Mouse (Mus musculus): ENCODE data around the gene Gm26620. TPM values are rescaled to one million over a fixed set of nuclear protein-coding genes. Genes with fewer than 3 reads are reported as not detected.

The Gm26620 gene
- polyA plus RNA-seq, 1 experiment: 0.12 TPM

- no peak overlapping the region for H3K4me3 ChIP-seq (ENCODE audit: insufficient read depth, poor library complexity, severe bottlenecking)
- no peaks in the 10 kb centered on the region for H3K79me3 ChIP-seq (ENCODE audit: low read depth)
- no peaks in the 10 kb centered on the region for H3K79me2 ChIP-seq (ENCODE audit: control insufficient read depth, insufficient read depth)
- H3K27me3 ChIP-seq (ENCODE audit: control insufficient read depth, insufficient read depth, insufficient read length): no peaks in the 10 kb centered on the region
- H3K36me3 ChIP-seq (ENCODE audit: control insufficient read depth, insufficient read depth): no peaks in the 10 kb centered on the region
- no peak overlapping the region for H3ac ChIP-seq (ENCODE audit: control insufficient read depth, insufficient read length, low read depth)
- no peak for TF ChIP-seq CTCF (IDR thresholded peaks at IDR 0.05; ENCODE audit: control insufficient read depth, insufficient read depth, insufficient read length)
- no peak for TF ChIP-seq FOSL1 (IDR thresholded peaks at IDR 0.05; ENCODE audit: insufficient read depth, low read length, poor library complexity, severe bottlenecking)
- TF ChIP-seq CEBPB (IDR thresholded peaks at IDR 0.05; ENCODE audit: low read depth): no peak
- TF ChIP-seq MYOD1 (IDR thresholded peaks at IDR 0.05; ENCODE audit: control insufficient read depth, insufficient read length, low read depth): no peak
- no peak for TF ChIP-seq MAX (IDR thresholded peaks at IDR 0.05)
- TF ChIP-seq MYOG (IDR thresholded peaks at IDR 0.05; ENCODE audit: control insufficient read depth, extremely low read depth, insufficient read length): no peak
- TF ChIP-seq USF1 (IDR thresholded peaks at IDR 0.05; ENCODE audit: low read depth): no peak
Measured at GRCm38 (mm10) chr1:170932043-170932442, 47.2 kb downstream of the Gm26620 start.

- TF ChIP-seq MYOD1 (IDR thresholded peaks at IDR 0.05; ENCODE audit: control insufficient read depth, insufficient read length, low read depth) (no peak), USF1 (IDR thresholded peaks at IDR 0.05; ENCODE audit: low read depth) (no peak), FOSL1 (IDR thresholded peaks at IDR 0.05; ENCODE audit: insufficient read depth, low read length, poor library complexity, severe bottlenecking) (no peak), MYOG (IDR thresholded peaks at IDR 0.05; ENCODE audit: control insufficient read depth, extremely low read depth, insufficient read length) (no peak), CEBPB (IDR thresholded peaks at IDR 0.05; ENCODE audit: low read depth) (no peak), CTCF (IDR thresholded peaks at IDR 0.05; ENCODE audit: control insufficient read depth, insufficient read depth, insufficient read length) (no peak), MAX (IDR thresholded peaks at IDR 0.05) (no peak)
- Histone ChIP-seq H3K4me3 (ENCODE audit: insufficient read depth, poor library complexity, severe bottlenecking) (no peak overlapping the region), H3ac (ENCODE audit: control insufficient read depth, insufficient read length, low read depth) (no peak overlapping the region)
Measured at GRCm38 (mm10) chr1:170933386-170933920, 48.6 kb downstream of the Gm26620 start.

GRCm38 (mm10) chr1:170933940-170934339 lies 49.1 kb downstream of the Gm26620 start:
- no peak for TF ChIP-seq CTCF (IDR thresholded peaks at IDR 0.05; ENCODE audit: control insufficient read depth, insufficient read depth, insufficient read length)
- no peak for TF ChIP-seq USF1 (IDR thresholded peaks at IDR 0.05; ENCODE audit: low read depth)
- no peaks in the 10 kb centered on the region for H3K79me2 ChIP-seq (ENCODE audit: control insufficient read depth, insufficient read depth)
- no peaks in the 10 kb centered on the region for H3K27me3 ChIP-seq (ENCODE audit: control insufficient read depth, insufficient read depth, insufficient read length)
- H3K36me3 ChIP-seq (ENCODE audit: control insufficient read depth, insufficient read depth): no peaks in the 10 kb centered on the region
- H3K79me3 ChIP-seq (ENCODE audit: low read depth): no peaks in the 10 kb centered on the region
- no peak overlapping the region for H3K4me3 ChIP-seq (ENCODE audit: insufficient read depth, poor library complexity, severe bottlenecking)
- no peak overlapping the region for H3ac ChIP-seq (ENCODE audit: control insufficient read depth, insufficient read length, low read depth)

More at GRCm38 (mm10) chr1:170933386-170933920, 48.6 kb downstream of the Gm26620 start:
- no peaks in the 10 kb centered on the region for H3K27me3 ChIP-seq (ENCODE audit: control insufficient read depth, insufficient read depth, insufficient read length)
- H3K36me3 ChIP-seq (ENCODE audit: control insufficient read depth, insufficient read depth): no peaks in the 10 kb centered on the region
- H3K79me3 ChIP-seq (ENCODE audit: low read depth): no peaks in the 10 kb centered on the region
- no peaks in the 10 kb centered on the region for H3K79me2 ChIP-seq (ENCODE audit: control insufficient read depth, insufficient read depth)

GRCm38 (mm10) chr1:170934383-170934782 lies 49.5 kb downstream of the Gm26620 start:
- H3K4me3 ChIP-seq (ENCODE audit: insufficient read depth, poor library complexity, severe bottlenecking): no peak overlapping the region
- H3K79me2 ChIP-seq (ENCODE audit: control insufficient read depth, insufficient read depth): no peaks in the 10 kb centered on the region
- H3K36me3 ChIP-seq (ENCODE audit: control insufficient read depth, insufficient read depth): no peaks in the 10 kb centered on the region
- H3K27me3 ChIP-seq (ENCODE audit: control insufficient read depth, insufficient read depth, insufficient read length): no peaks in the 10 kb centered on the region
- no peaks in the 10 kb centered on the region for H3K79me3 ChIP-seq (ENCODE audit: low read depth)
- no peak overlapping the region for H3ac ChIP-seq (ENCODE audit: control insufficient read depth, insufficient read length, low read depth)
- TF ChIP-seq MAX (IDR thresholded peaks at IDR 0.05) (no peak), MYOG (IDR thresholded peaks at IDR 0.05; ENCODE audit: control insufficient read depth, extremely low read depth, insufficient read length) (no peak), USF1 (IDR thresholded peaks at IDR 0.05; ENCODE audit: low read depth) (no peak), FOSL1 (IDR thresholded peaks at IDR 0.05; ENCODE audit: insufficient read depth, low read length, poor library complexity, severe bottlenecking) (no peak), CTCF (IDR thresholded peaks at IDR 0.05; ENCODE audit: control insufficient read depth, insufficient read depth, insufficient read length) (no peak), CEBPB (IDR thresholded peaks at IDR 0.05; ENCODE audit: low read depth) (no peak), MYOD1 (IDR thresholded peaks at IDR 0.05; ENCODE audit: control insufficient read depth, insufficient read length, low read depth) (no peak)

Other genes starting within 250 kb of the Gm26620 start
- gene Olfml2b, start 240.5 kb upstream of the Gm26620 start, polyA plus RNA-seq (2012; fragmentation: generic; extraction: Trizol): 15.0 TPM
- 12.0 TPM for gene Atf6, start 17.3 kb upstream of the Gm26620 start, polyA plus RNA-seq (2012; fragmentation: generic; extraction: Trizol)
- 39.9 TPM for gene Dusp12, start 475 bp downstream of the Gm26620 start, polyA plus RNA-seq (2012; fragmentation: generic; extraction: Trizol)
- gene Fcrlb, start 27.9 kb downstream of the Gm26620 start, polyA plus RNA-seq (2012; fragmentation: generic; extraction: Trizol): not detected
- not detected for gene Fcrla, start 42.5 kb downstream of the Gm26620 start, polyA plus RNA-seq (2012; fragmentation: generic; extraction: Trizol)
- gene Fcgr2b, start 91.5 kb downstream of the Gm26620 start, polyA plus RNA-seq (2012; fragmentation: generic; extraction: Trizol): 0.06 TPM
- 1.0 TPM for gene Fcgr4, start 133.9 kb downstream of the Gm26620 start, polyA plus RNA-seq (2012; fragmentation: generic; extraction: Trizol)
- gene Fcgr3, start 179.9 kb downstream of the Gm26620 start, polyA plus RNA-seq (2012; fragmentation: generic; extraction: Trizol): not detected
- 0.39 TPM for gene Cfap126, start 228.9 kb downstream of the Gm26620 start, polyA plus RNA-seq (2012; fragmentation: generic; extraction: Trizol)